Comparison of ENCODE assay signal across 9 mouse cellular contexts in genomic region chr11:88582021-88582707, GRCm38 (mm10).
A peak's percentile ranks its signal among the peaks of the same experiment; 100 is the strongest.
DNase-seq lines count a peak whose midpoint lies in the region; ATAC-seq and TF ChIP-seq lines count a peak whose summit lies in the region.
"Had no signal": no experiment of that assay in that cellular context is flagged by ENCODE, and none has a peak within 500 bp of the region (broad histone marks: within the 10 kb centered on the region; RNA-seq: fewer than 3 reads in every experiment).

No protein-coding gene starts in this region.

- no peaks in the 10 kb centered on the region for H3K9me3 ChIP-seq in lung, postnatal 0 days (ENCODE audit: low read length)
- no peaks in the 10 kb centered on the region for H3K9me3 ChIP-seq in forebrain, embryonic 10.5 days

- no peak for DNase-seq in lung, postnatal 0 days (ENCODE audit: low spot score)
- DNase-seq in lung, postnatal 14 days = no peak
- peak; percentile 62 for DNase-seq in forebrain, embryonic 10.5 days (ENCODE audit: extremely low spot score, low spot score)
- DNase-seq in kidney, postnatal 10 days = peak; percentile 50
- no peak for DNase-seq in spleen, adult 12 weeks (ENCODE audit: low spot score)
- DNase-seq in gastrocnemius, postnatal 25 days = no peak
- DNase-seq in lung, adult 18-20 months = no peak
- DNase-seq: adrenal gland, postnatal 25 days had no signal

- no peak for TF ChIP-seq EP300 in lung, postnatal 0 days (IDR thresholded peaks at IDR 0.05)

- no peak overlapping the region for H3K4me3 ChIP-seq in lung, postnatal 0 days (ENCODE audit: low read depth, low read length)
- peak overlapping the region; percentile 24 for H3K4me3 ChIP-seq in forebrain, embryonic 10.5 days
- no peak overlapping the region for H3K4me3 ChIP-seq in olfactory bulb, adult 2 months (ENCODE audit: insufficient read depth, low read depth, low read length)

- no peaks in the 10 kb centered on the region for H3K36me3 ChIP-seq in lung, postnatal 0 days (ENCODE audit: insufficient read depth, low read length)
- H3K36me3 ChIP-seq in forebrain, embryonic 10.5 days (replicated peaks) = peaks cover 23% of the 10 kb centered on the region

- 0 out of 2 replicates have a peak overlapping the region, but pooled peaks have one; percentile 22 for H3K4me2 ChIP-seq in lung, postnatal 0 days (replicated peaks; ENCODE audit: low read depth, low read length)

- peaks cover 32% of the 10 kb centered on the region; the same call in 1 of the 2 replicates for H3K4me1 ChIP-seq in lung, postnatal 0 days (ENCODE audit: insufficient read depth, low read depth, low read length)
- H3K4me1 ChIP-seq in forebrain, embryonic 10.5 days = peaks cover 100% of the 10 kb centered on the region
- H3K4me1 ChIP-seq in olfactory bulb, adult 2 months (ENCODE audit: control insufficient read depth, insufficient read depth, low read length) = peaks cover 34% of the 10 kb centered on the region

- TF ChIP-seq CTCF in lung, postnatal 0 days (IDR thresholded peaks at IDR 0.05) = no peak
- no peak for TF ChIP-seq CTCF in olfactory bulb, adult 2 months (IDR thresholded peaks at IDR 0.05; ENCODE audit: insufficient read depth, low read depth, low read length)

- H3K27me3 ChIP-seq in lung, postnatal 0 days (replicated peaks; ENCODE audit: insufficient read depth, low read length) = no peaks in the 10 kb centered on the region
- H3K27me3 ChIP-seq in forebrain, embryonic 10.5 days (ENCODE audit: poor library complexity, severe bottlenecking) = no peaks in the 10 kb centered on the region

- no peak overlapping the region for H3K9ac ChIP-seq in lung, postnatal 0 days (replicated peaks; ENCODE audit: low read depth)

- H3K27ac ChIP-seq in lung, postnatal 0 days (ENCODE audit: low read length) = peak overlapping the region; percentile 54
- H3K27ac ChIP-seq in forebrain, embryonic 10.5 days = peak overlapping the region; percentile 91
- H3K27ac ChIP-seq in olfactory bulb, adult 2 months (ENCODE audit: insufficient read depth, low read depth, low read length) = peak overlapping the region; percentile 39

- no peak for ATAC-seq in lung, postnatal 0 days

- WGBS in lung, postnatal 0 days = 31% methylated on average over 13 of the region's 13 CpGs
- WGBS in forebrain, embryonic 10.5 days = 17% methylated on average over 13 of the region's 13 CpGs
- 37% methylated on average over 13 of the region's 13 CpGs for WGBS in olfactory bulb, adult 2 months

- TF ChIP-seq POLR2A in olfactory bulb, adult 2 months (IDR thresholded peaks at IDR 0.05; ENCODE audit: insufficient read depth, low read depth, low read length) = no peak

Comparison
In these comparisons a context has a peak if more than half of its experiments do, and no peak if none do; other contexts are left out.
1. DNase-seq: peak in forebrain, embryonic 10.5 days (single experiment) and kidney, postnatal 10 days (single experiment); none in lung, postnatal 0 days (single experiment), lung, postnatal 14 days (single experiment), spleen, adult 12 weeks (single experiment), gastrocnemius, postnatal 25 days (single experiment) and lung, adult 18-20 months (0 of 2).
2. H3K27ac ChIP-seq: peak in every context shown above with its lines; median percentile 91 in forebrain, embryonic 10.5 days; 54 in lung, postnatal 0 days; 39 in olfactory bulb, adult 2 months.